Mouse (Mus musculus) kidney, adult 11 months (tissue): Measurements from ENCODE around the gene Nbr1.

Source experiments
- DNase-seq: peaks from one replicate; pipeline ENCODE4 v3.0.0; 2022

Gene Nbr1

DNA sequence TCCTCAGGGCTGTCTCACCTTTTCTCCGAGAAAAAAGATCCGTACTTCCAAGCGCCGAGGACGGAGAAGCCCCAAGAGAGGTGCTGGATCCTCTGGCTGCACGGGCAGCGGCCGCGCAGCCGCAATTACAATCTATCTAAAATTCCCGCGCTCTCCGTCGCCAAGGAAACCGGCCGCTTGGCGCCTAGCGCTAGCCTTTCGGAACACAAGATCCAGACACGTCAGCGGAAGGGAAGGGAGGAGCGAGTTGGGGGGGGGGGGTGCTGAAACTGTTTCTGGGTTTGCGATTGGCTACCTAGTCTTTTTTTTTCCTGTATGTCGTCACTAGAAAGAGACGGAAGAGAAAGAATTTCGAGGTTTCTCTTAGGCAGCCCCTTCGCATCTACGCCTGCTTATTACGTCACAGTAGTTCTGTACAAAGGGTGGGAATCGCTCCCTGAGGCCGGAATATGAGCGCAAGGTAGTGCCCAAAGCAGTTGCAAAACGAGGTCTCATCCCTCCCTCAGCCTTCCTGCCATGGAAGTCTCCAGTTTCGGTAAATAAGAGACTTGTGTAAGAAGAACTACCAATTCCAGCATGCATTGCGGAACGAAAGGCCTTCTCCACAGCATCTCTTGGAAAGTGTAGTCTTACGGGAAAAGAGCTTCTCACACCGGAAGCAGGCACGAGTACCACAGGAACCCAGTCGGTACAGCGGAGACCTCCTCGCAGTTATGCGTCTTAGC, at the start of gene Nbr1, which contains the start of gene Brca1:
Nbr1 (plus strand) TSS at position 399 of the 725 bp plus-strand sequence.
Brca1 (minus strand) TSS at position 205 of the 725 bp plus-strand sequence.
- DNase-seq: peak; percentile 94

DNA sequence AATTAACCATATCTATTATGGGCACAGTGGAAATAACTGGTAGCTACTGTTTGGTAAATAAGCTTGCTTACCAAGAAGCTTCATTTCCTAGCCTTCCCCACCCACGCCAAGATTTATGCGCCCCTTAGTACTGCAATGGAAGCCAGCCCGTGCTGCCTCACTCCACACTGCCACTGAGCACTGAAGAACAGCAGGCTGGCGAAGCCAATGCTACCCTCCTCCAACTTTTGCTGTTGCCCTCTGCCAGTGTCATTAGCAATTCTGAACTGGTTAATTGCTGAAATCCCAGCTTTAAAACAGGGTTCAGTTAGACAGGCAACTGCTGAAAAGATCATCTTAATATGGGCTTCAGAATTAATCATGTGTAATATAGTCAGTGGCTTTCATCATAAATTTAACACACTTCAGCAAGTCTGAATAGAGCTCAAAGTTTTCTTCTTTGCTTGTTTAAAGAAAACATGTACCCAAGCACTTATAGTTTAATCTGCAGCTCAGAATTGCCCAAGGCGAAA, 45.6 kb upstream of the Nbr1 start:
- DNase-seq: no peak

DNA sequence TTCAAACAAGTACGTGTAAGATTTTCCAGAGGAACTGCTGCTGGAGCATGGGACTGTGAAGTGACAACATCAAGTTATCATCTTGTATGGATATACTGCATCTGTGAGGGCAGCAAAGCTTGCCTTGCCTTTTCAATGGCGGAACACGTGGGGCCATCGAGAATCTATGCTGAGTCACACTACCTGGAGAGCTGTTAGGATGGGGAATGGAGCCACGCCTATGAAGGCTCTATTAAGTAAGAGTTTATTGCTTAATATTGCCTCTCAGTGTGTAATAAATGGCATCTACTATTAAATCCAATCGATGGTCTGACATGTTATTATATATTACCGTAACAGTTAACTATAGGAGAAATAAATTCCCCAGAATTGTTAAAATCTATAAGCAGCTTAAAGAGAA, 44.9 kb upstream of the Nbr1 start:
- DNase-seq: no peak

DNA sequence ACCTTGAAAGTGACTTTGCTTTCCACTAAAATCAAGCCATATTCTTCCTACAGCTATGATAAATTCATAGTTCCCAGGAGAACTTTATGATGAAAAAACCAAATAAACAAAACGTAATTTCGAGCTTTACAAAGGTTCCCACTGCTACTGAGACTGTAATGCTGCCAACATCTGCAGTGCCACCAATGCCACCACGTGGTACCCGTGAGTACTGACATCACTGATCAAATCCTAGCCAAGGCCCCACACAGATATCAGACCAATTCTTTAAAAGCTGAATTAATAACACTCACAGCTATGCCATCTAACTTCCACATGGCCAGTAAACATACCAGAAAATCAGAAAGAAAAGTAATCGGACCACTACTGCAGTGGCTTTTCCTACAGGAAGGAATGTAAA, 33.0 kb upstream of the Nbr1 start:
- DNase-seq: no peak

DNA sequence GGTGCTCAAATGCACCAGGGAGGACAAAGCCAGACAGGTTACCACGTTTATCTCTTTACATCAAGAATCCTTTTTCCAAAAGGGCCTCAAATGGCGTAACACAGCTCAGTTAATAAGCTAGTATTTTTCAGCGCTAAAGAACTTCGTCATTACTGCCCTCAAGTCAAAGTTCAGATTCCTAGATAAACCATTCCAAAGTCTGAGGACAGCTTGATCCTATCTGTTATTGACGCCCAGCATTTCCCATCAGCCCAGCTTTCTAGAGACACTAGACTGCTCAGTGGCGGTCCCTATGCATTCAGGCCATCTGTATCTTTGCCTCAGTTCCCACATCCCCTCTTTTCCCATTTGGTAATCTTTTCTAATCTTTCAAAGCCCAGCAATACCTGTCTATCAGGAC, 32.6 kb upstream of the Nbr1 start:
- no peak for DNase-seq

DNA sequence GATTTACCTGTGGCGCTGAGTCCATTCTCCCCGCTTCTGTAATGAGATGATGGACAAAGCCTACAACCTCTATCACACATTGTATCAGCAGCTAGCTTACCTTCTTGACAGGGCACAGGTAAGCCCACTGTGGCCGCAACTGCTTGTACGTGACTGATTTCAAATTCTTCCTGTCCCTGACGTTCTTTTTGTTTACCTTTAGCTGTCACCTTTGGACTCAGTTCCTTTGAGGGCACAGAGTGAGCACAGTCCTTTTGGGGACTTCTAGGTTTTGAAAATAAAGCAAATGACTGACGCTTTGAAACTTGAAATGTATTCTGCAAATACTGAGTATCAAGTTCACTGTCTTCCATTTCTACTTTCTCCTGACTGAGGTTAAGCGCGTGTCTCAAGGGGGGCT, 27.5 kb upstream of the Nbr1 start:
- DNase-seq: no peak

DNA sequence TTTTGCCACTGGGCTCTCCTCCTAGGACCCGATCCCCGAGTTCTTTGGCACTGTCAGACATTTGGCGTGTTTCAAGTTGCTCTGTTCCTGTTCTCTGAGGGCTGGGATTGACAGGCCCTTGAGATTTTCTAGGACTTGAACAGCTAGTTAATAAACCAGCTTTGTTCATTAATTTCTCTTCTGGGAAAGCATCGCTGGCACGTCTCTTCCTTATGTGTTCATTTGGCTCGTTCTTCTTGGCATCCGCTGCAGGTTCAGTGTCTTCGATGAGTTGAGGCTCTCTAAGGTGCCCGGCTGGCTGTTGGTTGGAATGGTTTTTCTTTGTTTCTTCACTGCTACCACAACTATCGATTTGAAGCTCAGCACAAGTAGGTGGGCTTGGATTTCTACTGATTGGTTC, 26.9 kb upstream of the Nbr1 start:
- DNase-seq: no peak

DNA sequence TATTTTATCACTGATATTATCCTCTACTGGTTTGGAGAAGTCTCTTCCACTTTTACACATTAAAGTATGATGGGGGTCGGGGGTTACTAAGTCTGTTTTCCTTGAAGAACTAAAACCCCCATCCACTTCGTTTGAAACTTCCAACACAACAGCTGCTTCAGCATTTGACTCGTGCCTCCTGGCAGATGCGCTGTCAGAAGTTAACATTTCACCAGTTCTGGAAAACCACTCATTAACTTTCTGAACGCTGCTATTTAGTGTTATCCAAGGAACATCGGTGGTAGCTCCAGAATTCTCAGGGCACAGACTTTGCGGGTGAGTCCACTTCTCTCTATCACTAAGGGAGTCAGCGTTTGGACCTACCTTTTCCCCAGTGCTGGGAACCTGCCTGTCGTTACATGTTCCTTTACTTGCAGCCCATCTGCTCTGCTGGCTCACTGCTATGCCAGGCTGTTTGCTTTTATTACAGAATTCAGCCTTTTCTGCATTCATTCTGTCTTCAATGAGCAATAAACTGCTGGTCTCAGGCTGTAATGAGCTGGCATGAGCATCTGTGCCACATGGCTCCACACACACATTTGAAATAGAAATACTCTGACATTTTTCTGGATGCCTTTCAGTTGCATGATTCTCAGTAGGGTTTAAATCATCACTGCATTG, 25.9 kb upstream of the Nbr1 start:
- peak; percentile 16 for DNase-seq

DNA sequence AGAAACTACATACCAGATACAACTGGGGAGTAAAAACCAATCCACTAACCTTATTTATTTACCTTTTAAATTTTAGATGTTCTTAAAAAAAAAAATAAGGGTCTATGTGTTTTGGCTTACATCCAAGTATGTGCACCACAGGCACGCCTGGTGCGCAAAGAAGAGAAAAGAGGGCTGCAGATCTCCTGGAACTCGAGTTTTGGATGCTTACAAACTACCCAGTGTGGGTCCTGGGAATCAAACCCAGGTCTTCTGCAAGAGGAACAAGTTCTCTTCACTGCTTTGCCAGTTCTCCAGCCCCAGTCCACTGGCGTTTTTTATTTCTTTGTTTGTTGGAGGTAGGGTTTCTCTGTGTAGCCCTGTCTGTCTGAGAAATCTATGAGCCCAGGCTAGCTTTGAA, 25.3 kb upstream of the Nbr1 start:
- no peak for DNase-seq

DNA sequence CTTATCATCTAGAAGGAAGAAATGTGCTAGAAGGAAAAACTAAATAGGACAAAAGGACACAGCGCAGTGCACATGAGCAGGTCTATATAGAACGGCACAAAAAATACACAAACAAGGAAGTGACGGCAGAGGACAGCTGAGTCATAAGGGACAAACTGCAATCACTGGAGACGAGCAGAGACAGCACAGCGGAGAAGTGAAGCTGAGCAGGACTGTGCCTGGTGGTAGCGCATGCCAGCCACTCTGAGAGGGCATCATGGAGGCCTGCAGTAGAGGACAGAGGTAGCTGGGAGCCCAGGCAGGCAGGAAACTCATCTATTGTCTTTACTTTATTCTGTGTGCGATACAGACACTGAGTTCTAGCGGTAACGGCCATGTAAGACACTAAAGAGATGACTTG, 8.4 kb upstream of the Nbr1 start:
- no peak for DNase-seq

DNA sequence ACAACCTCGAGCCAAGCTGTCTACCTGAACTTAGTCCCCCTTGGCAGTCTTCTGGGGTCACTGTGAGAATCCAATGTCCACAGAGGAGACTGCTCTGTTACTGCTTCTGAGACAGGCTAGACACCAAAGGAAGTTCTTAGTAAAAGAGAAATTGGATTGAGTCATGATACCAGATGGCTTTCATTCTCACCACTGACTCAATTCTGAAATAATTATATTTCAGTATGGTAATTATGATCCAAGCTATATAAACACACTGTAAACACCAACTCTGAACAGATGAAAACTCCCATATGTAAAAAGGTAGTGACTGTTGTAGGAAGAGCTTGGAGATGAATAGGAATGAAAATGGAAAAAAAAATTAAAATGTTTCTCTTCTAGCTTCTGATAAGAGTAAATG, 7.8 kb upstream of the Nbr1 start:
- DNase-seq: no peak

DNA sequence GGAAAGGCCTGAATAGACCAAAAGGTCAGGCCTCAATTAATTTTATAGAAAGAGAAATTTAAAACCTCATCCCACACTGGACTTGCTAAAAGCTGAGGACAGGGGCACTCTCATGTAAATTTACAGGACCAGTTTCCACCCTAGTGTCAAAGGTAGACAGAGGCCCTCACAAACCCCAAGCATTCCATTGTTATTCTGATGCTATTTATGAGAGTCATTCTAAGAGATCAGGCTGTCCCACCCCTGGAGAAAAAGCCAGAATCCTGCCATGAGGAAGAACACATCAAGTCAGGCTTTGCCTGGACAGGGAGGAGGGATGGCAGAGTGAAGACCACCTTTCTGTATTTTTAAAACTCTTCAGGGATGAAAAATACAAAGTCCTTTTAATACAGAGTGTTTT, 3.4 kb upstream of the Nbr1 start:
- DNase-seq: no peak

DNA sequence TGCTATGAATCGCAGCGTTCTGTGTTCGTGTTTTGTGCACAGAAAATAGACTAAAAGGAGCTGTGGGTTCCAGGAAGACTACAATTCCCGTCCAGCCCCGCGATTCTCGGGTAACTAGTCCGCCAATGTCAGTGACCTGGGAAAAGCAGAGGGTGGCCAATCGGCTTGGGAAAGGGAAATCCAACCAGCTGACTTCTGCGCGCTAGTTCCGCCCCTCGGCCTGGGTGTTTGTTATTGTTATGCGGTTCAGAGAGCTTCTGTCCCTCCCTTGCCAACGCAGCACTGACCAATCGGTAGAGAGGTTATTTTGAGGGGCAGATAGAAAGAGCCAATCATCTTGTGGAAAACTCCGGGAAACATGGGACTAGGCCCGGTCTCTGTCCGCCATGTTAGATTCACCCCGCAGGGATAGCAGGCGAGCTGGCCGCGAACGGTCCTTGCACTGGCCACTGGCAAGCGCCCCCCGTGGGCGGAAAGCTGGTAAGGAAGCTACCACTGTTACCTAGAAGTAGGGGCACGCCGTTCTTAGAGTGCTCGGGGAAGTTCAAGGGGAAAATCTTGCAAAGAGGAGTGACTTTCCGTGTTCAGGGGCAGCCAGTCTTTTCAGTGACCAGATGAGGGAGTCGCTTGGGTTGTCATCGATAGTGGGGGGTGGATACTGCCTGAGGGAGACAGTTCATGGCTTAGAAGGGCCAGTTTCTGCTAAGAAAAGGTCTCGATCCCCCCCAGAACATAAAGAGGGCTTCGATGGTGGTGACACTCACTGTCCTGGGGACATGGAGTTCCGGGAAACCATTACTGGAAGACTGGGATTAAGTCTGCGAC, 739 bp downstream of the Nbr1 start:
- peak; percentile 100 for DNase-seq

DNA sequence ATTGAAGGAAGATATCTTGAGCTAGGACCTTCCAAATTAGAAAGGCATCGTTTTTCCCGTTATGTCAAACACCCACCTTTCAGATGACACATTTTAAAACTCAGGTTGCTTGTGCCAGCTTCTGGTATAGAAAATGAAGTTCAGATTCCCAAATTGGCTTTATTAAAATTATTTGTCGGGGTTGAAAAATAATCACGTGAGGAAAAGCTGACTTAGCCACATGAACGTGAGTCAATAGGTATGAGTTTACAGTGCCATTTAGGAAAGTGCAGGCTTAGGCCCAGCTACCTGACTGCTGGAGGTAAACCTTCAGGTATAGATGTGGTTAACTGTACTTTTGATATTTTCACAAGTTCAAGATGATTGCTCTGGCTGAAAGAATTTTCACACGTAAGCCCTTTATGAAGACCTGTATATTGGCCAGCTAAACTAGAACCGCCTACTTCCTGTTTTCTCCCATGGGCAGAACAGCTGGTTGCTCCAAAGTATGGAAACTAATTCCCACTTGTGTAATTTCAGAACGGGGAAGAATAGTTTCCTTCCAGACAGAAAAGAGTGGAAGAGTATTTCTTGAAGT, 1.5 kb downstream of the Nbr1 start:
- DNase-seq: no peak

DNA sequence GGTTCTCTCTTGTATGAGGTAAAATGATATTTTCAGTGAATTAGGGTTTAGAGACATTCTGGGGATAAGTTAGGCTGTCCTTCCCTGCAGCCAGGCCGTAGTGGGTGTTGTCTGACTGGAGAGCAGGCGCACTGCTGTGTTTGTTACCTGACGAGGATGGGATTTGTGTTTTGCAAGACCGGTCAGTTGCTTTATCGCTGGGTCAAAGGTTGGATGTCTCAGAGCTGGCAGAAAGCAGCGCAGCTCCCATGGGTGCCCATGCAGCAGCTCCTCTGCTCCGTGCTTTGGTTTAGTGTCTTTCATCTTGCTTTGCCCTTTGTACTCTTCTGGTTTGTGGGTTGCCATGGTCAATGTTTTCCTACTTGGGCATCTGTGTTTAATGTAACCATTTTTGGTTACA, 4.6 kb downstream of the Nbr1 start:
- DNase-seq: peak; percentile 89

DNA sequence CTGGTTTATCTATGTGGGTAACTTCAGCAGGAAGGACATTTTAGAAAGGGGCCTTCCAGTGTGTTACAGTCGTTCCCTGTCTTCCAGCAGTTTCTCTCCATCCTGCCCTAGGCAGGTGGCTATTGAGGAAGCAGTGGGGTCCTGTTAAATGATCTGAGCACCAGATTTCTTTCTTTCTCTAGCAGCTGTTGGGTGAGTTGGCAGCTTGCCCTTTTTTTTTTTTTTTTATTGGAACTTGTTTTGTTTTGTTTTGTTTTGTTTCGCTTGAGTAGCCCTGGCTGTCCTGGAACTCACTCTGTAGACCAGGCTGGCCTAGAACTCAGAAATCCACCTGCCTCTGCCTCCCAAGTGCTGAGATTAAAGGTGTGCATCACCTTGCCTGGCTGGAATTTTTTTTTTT, 5.0 kb downstream of the Nbr1 start:
- DNase-seq: no peak

DNA sequence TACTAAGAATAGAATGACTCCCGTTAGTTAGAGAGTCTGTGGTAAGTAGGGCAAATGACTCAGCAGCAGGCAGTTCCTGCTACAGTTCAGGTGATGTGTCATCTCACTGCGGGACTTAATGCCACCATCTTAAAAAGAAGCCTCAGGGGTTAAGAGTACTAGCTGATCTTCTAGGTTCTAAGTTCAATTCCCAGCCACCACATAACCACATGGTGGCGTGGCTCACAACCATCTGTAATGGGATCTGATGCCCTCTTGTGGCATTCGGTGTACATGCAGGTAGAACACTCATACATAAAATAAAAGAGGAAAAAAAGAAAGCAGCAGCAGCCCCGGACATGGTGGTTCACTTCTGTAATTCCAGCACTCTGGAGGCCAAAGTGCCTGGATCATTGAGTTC, 10.4 kb downstream of the Nbr1 start:
- DNase-seq: peak; percentile 34

DNA sequence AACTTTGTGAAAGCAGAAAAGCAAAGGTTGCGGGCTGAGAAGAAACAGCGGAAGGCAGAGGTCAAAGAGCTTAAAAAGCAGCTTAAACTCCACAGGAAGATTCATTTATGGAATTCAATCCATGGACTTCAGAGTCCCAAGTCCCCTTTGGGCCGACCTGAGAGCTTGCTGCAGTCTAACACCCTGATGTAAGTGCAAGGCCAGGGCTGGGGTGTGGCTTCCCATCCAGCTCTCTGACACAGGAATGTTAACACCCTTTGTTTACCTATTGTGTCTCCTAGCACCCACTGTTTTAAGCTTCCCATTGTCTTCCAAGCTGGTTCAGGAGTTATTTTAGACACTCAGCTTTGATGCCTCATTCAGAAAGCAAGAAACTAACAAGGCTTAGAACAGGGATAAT, 16.5 kb downstream of the Nbr1 start:
- DNase-seq: no peak

DNA sequence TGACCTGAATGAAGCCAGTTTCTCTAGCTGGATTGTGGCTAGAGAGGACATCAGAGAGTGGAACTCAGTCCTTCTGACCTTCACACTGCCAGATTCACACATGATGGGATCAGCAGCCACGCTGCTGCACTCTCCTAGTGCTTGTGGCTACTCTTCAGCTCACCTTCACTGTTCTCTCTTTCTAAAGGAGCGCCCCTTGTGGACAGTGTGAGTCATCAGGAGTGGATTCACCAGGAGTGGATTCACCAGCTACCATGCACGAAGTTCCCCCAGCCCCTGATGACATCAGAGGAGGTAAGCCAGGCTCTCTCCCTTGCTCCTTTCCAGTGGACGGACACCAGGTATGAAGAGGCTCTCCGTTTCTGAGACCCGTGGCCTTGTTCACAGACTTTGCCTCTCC, 24.2 kb downstream of the Nbr1 start:
- DNase-seq: no peak

DNA sequence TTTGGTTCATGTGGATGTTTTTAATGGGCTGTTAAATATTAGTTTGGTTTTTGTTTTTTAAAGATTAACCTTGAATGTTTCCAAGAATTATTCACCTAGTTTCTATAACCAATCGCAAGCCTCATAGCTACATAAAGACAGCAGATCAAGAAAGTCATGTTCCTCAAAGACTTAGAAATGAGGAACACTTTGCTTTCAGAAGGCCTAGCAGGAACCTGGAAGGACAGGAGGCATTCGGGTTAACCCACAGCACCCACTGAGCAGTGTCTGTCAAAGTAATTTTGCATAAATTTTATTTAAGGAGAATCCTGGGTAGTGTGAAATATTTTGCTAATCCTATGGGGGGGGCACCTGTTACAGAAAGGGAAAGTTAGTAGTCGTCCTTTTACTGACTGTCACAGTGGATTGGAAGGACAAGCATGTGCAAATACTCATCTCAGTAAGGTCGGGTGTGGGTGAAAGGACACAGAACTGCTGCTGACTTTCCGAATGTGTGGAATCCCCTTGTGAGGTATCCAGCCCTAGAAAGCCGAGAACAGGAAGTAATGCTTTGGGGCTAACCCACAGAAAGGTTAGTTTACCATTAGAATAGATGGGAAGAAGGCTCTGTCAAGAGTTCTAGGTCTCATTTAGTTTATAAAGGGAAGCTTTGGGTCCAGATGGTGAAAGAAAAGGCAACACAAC, 29.3 kb downstream of the Nbr1 start:
- DNase-seq: no peak

DNA sequence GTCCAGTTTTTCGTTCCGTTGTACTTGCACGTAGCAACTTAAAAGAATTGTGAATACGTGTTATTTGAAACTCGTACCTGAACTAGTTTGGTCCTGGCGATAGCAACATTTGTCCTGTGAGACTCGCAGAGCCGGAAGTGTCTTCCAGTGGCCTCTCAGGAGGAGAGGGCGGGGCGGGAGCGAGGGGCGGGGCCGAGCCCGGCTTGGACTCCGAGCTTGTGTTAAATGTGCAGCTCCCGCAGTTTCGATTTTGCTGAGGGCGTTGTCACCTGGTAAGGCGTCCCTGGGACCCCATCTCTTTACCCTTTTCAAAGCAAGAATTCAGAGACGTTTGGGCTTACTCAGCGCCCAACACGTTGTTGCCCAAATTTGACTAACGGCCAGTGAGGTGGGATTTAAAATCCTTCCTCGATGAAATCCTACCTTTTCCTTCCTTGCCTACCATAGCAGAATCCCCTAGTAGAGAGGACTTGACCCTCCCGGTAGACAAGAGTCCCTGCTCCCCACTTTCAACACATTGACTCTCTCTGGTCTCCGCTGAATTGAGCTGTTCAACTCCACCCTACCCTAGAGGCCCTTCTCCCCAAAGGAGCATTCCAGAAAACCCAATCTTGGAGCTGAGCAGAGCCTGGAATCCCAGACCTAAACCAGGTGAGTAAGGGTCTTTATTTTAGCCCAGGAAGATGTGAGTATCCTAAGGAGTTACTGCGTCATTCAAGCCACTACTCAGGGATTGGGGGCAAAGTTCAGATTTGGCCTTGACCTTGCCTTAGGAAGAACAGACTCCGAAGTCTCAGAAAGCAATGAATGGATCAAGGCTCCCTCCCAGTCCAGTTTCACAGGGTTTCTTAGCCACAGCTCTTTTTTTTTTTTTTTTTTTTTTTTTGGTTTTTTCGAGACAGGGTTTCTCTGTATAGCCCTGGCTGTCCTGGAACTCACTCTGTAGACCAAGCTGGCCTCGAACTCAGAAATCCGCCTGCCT, 30.4 kb downstream of the Nbr1 start, which contains the start of gene Tmem106a:
Tmem106a (plus strand) TSS at position 189 of the 982 bp plus-strand sequence.
- peak; percentile 79 for DNase-seq
